Mouse (Mus musculus) ZHBTc4 (cell line): ENCODE results near the gene Mcm10.
A peak's percentile ranks its signal among the peaks of the same experiment; 100 is the strongest.

Experiments used
- DNase-seq: peaks from one replicate; pipeline ENCODE4 v3.0.0-alpha.2; 2011; ENCODE audit warnings: low read depth, low spot score

Mcm10 gene

DNA sequence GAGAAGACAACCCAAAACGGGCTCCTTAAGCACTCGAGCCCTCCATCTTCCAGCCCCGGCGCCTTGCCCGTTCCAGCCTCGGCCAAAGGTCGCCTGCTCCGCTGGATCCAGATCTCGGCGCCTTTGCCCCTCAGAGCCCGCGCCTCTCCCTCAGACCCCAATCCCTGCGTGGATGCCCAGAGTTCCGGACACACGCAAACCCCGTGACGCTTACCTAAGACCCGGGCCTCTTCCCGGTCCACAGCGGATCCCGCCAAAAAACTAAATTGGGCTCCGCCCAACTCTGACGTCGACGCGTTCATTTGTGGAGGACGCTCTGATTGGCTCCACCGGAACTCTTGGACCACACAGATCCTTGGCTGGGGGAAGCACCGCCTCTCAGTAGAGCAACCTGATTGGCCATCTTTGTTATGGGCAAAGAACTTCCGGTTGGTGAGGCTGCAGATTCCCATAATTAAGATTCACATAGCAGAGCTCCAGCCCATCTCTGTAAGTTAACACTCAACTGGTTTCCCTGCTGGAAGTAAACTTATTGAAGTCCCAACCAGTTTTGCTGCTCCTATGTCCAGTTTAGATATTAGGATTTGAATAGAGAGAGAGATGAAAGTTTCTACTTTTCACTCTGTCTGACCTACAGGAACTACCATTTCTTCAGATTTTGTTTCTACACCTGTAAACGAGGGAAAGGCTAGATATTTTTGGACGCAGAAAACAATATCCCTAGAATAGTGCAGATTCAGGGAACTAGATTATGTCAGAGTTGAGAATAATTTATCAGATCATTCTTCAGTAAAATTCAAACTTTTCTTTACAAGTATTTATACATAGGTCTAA lies at the start of gene Mcm10:
Gene Mcm10, minus strand, starts transcription at position 301 of the 834 bp plus-strand sequence.
- peak; percentile 98 for DNase-seq

DNA sequence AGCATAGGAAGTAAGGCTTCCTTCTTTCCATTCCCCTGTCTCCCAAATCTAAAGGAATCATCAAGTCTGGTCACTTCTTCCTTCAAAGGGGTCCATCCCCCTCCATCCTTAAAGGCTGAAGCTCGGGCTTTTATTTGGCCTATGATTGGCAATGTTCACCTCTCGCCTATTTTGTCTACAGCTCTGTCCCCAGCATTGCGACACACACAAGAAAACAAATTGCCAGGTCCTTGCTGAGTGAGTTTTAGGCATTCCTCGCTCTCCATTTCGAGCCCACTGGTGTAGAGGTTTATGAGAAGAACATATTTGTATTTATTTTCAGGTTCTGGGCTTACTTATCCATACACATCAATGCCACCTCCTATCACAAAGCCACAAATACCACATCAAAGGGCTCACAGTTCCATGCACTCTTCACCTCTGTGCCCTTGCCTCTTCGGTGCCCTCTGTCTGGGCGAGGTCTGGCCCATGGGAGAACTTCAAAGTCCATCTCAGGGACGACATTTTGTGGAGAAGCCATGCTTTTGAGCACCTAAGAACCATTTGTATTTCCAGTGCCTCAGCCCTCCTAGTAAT lies 48.6 kb upstream of the Mcm10 start:
- no peak for DNase-seq

DNA sequence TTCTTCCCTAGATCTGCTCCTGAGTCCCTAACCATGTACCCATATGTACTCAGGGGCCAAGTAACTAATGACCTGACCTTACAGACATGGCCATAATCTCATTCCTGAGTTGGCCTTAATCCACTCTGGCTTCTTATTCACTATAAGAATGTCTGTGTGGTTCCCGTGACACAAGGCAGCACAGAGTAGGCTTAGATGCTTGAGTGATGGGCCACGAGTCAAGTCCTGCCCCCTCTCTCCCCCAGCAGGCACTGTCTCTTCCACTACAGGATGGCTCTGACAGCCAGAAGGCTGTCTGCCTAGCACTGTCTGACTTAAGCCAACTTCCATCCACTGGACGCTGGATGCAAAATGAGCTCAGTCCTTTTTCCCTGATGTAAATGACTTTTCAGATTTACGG lies 47.4 kb upstream of the Mcm10 start:
- DNase-seq, result no peak

DNA sequence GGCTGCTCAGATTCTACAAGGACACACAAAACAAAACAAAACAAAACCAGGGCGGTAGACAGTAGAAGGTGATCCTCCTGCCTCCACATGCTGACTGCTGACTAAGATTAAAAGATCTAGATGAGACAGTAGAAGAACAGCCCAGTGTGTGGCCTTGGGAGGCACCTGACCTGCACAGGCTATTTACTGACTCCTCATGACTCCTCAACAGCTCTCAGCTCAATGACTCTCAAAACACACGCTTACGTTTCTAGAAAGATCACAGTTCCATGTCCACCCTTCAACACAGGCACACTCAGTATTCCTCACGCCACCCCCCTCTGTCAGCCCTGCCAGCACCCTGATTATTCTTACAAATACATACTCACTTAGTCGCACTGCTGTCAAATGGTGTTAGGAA lies 45.8 kb upstream of the Mcm10 start:
- no peak for DNase-seq

DNA sequence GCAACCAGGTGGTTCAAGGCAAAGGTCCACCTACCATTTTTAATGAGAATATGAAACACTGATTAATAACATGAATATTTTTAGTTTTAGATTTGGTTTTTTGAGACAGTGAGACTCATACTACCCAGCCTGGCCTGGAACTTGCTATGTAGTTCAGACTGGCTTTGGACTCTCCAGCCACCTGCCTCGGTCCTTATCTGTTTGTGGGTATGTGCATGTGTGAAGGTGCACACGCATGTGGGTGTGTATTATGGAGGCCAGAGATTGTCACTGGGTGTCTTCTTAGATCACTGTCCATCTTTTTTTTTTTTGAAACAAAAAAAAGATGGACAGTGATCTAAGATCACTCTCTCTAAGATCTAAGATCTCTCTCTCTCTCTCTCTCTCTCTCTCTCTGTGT lies 38.0 kb upstream of the Mcm10 start:
- DNase-seq, result no peak

DNA sequence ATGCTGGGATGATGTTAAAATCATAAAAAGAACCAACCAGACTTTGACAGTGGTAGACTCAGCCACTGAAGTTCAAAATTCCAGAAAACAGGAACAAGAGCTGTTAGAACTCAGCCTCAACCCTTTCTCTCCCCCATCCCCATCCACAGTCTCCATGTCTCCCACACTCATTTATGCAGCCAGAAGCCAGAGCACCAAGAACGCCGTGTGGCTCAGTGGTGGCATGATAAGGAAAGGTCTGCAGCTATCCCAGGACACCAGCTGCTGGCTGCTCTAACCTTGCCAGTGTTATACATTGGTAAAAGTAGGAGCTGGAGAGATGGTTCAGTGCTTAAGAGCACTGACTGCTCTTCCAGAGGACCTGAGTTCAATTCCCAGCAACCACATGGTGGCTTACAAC lies 34.4 kb upstream of the Mcm10 start:
- DNase-seq, result no peak

DNA sequence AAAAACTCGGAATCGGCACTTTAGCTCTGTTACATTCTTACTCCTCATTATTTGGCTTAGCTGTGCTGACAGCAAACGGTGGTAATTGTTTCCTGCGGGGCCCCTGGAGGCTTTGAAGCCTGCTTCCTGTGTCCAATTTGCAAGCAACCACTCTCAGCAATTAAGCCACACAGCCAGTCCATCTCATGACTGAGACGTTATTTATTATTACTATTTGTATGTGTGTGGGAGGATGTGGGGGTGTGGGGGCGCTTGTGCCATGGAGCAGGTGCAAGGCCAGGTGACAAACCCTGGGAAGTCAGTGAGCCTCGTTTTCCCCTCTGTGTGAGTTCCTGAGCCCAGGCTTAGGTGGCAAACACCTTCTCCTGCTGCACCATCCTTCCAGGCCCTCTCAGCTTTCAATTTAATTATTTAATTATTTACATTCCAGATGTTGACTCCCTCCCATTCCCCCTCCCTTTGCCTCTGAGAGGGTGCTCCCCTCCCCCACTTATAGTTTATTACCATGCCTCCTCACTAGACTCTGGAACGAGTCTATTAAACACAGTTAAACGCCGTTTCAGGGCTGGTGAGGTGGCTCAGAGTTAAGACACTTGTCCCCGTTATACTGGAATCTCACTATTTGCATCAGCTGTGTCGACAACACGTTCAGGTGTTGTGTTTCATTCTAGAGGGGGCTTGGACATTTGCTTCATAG lies 32.8 kb upstream of the Mcm10 start:
- DNase-seq, result no peak

DNA sequence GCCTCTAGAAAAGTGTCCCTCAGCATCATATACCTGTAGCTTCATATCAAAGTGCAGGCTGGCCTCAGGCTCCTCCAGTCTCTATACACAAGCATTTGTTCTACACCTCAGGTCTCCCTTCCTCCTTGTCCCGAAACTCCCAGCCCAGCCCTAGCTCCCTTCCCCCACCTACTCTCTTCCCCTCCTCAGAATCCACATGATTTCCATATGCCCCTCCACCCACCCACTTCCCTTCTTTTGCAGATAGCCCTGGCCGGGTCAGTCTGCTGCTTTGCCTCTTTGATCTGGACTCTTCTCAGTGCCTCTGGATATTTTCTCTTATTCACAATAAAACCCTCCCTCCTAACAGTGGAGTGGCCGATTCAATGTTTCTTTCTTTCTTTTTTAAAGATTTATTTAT lies 31.7 kb upstream of the Mcm10 start:
- DNase-seq, result peak; percentile 65

DNA sequence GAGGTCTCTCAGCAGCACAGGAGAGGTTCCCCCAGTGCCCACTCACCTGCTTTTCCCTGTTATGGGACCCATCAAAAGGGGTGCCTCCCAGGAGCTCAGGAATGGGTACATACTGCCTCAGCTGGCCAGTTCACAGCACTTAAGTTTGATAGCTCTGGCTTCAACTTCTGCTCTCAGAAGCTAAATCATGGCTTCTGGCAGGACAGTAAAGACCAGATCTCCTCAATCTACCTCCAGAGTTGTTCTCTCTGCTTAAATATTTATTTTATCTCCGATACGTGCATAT lies 30.8 kb upstream of the Mcm10 start:
- no peak for DNase-seq

DNA sequence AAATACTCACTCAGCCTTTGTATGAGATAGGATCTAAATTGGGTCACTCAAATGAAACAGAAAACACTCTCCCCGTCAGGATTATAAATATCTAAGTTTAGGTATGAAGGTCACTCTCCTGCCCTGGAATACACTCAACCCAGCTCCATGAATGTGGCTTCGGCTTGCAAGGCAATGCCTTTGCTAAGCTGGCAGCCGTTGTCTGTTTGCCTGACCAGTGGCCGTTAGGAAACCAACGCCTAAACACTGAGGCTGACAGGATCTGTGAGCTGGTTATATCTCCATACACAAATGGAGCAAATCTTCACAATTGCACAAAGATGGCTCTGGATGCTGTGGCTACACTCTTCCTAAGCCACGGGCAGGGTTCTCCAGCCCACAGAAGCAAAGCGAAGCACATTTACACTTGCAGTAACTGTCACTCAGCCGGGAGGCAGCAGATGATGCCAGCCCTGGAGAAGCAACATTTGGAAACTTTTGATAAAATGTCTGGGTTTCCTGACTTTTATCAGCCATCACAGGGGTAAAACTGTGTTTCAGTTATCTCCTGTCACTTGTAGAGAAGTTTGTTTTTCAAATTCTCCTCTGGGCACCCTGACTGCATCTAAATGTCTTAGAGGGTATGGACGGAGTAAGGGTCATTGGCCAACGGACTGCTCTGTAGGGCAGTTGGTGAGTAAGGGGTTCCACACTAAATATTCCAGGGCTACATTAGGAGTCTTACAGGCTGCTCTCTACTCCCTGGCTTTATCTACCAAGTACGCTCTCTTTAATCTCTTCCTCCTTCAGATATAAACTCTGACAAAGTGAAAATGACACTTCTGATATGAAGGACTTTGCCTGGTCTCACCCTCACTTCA lies 30.3 kb upstream of the Mcm10 start:
- no peak for DNase-seq

DNA sequence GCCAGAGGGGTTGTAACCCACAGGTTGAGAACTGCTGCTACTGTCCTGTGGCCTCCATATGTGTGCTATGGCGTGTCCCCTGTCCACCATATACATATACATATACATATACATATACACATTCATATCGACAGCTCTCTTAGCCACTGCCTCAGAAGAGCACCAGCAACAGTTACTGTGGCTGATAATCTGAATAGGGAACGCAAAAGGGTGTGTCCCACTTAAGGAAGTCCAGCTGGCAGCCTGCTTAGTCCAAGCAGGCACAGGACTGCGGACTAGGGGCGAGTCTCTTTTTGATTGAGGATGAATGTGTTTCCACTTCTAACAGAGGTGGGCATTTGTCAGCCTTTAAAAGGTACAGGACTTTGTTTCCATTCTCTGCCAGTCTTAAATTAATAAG lies 29.3 kb upstream of the Mcm10 start:
- no peak for DNase-seq

DNA sequence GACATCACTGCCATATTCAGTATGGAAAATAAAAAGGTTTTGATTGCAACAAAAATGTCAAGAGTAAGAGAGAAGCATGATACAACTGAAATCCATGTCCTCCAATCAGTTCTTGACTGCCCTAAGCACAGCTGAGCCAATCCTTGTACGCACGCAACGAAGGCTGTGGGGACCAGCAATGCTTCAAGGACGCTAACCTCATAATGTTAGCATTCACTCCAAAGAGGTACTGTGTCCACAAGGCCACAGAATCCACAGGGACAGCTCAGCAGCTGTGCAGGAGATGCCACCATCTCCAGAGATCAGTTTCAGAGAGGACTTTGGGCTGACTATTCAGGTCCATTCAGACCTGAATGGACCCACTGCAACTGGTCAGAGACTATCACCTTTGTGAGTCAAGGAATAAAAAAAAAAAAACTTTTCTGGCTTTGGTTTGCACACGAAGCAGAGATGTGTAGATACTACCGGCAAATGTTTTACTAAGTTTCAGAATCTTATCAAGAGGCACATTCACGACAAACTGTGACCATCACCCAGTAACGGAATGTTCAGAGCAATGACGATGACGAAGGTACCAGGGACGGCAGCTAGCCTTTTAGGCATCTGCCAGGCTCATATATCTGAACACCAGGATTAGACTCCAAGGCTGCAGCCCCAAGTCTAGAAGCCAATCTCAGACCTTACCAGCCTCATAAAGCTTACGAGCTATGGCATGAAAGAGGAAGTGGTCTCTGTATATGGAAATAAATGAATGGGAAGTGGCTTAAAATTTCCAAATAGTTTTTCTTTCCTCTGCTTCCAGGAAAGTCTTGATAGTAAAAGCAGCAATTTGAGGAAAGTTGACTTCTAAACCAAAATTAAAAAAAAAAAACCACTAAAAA lies 27.9 kb upstream of the Mcm10 start:
- no peak for DNase-seq

DNA sequence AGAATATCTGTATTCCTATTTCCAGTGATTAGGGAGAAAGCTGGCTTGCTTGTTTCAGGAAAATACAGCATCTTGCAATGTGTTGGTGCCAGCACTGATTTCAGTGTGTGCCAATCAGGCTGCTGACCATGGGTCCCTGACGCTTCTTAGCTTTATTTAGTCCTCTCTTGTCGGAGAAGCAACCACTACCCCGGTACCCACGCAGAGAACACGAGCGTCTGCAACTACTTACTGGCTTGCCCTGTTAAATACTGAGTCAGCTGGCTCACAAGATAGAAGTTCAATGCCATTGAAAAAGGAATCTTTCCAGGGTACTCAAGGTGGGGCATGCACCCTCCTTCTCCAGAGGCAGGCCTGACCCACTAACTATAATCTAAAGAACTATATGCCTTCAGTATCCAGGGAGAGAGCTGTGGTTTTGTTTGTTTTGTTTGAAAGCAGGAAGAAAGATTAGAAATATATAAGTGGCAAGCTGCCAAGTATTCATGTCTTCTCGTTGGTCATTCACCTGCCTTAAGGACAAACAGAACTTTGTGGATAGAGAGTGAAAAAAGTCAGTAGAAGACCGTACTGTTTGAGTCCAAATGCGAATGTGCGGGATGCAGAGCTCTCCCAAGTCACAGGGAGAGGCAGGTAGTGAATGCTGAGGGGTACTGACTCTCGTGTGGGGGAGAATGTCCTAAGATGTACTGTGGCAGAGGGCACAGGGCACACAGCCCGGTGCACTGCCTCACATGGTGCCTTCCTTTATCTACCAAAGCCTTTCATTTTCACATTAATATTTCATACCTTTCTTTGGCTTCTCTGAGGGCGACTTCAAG lies 27.0 kb upstream of the Mcm10 start:
- DNase-seq, result no peak

DNA sequence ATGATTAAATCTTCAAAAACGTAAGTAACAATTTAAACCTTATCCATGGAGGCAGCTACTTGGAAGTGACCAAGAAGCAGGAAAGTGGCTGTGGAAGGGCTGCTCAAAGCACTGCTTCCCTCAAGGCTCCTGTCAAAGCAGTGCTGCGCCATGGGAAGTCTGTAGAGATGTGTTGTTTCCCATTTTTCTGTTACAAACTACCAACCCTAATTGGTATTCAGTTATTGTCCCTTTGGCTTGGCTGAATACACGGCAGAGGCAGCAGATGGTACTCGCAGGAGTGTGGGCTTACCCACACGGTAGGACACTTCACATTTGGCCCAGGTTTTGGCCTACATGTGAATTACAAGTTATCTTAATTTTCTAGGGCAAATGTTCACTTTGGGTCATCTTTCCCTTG lies 25.7 kb upstream of the Mcm10 start:
- no peak for DNase-seq

DNA sequence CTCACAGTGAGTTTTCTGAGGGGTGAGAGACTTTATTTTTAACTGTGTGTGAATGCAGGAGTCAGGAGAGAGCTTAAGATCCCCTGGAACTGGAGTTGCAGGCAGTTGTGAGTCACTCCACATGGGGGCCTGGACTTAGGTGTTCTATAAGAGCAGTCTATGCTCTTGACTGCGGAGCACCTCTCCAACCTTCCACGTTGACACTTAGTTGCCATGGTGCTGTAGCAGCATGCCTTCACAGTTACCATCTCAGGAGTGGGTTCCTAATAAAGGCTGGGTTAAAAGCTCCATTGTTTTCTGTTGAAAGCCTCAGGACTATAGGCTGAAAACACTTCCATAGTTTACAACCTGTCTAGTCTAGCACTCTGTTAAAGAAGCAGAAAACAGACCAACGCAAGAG lies 24.8 kb upstream of the Mcm10 start:
- DNase-seq, result peak; percentile 40

DNA sequence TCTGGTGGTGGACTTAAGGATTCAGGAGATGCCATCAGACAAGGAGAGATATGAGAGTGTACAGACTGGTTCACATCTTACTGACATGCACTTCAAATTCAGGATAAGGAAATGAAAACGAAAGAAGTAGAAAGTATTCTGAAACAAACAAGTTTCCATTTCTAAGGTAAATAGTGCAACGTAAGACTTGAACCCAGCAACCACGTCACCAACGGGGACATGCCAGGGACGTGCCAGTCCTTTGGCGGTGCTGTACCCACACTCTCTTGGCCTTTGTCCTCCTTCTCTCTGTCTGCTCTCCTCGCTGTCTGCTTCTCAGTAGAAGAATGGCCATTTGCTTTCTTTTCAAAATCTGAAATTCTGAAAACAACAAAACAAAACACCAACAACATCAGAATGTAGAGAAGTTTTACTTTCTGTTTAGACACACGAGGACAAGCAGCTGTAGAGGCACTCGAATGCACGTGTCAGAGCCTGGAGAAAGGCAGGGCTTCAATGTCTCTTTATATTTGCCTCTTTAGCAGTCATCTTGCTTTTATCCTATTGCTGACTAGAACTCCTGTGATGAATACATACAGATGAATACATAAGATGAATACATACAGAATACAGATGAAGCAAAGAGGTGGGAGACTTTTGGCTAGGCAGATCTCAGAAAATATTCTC lies 24.0 kb upstream of the Mcm10 start:
- no peak for DNase-seq

DNA sequence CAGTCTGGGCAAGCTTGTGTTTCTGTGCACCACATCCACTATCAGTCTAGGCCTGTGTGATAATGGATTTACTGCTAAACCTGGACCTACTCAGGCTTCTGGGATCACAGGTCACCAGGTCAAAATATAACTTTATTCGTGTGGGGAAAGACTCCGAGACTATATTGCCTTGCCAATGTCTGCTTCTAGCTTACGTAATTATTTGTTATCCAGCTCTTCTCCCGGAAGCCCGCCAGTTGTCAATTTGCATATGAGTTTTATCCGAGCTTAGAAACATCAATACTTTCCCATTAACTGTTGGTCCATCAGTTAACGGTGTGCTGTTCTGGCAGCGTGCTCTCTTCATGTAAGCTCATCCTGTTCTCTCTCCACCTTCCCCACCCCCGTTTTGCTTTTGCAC lies 22.6 kb upstream of the Mcm10 start:
- DNase-seq, result no peak

DNA sequence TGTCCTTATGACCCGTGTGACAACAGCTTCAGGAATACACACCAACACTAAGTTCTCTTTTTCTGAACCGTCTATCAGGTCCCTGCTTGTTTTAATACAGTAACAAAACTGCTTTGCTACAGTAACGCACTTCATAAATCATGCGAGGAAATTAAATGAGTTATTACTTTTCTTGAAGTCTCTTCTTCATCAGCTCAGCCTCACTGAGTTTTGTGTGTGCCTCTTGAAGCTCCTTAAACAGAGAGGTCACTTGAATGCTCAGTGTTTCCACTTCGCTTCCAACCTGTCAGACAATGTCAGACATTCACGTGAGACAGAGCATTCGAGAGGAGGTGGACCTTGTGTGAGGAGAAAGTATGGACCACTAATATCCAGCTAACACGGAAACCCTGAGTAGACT lies 22.2 kb upstream of the Mcm10 start:
- no peak for DNase-seq

DNA sequence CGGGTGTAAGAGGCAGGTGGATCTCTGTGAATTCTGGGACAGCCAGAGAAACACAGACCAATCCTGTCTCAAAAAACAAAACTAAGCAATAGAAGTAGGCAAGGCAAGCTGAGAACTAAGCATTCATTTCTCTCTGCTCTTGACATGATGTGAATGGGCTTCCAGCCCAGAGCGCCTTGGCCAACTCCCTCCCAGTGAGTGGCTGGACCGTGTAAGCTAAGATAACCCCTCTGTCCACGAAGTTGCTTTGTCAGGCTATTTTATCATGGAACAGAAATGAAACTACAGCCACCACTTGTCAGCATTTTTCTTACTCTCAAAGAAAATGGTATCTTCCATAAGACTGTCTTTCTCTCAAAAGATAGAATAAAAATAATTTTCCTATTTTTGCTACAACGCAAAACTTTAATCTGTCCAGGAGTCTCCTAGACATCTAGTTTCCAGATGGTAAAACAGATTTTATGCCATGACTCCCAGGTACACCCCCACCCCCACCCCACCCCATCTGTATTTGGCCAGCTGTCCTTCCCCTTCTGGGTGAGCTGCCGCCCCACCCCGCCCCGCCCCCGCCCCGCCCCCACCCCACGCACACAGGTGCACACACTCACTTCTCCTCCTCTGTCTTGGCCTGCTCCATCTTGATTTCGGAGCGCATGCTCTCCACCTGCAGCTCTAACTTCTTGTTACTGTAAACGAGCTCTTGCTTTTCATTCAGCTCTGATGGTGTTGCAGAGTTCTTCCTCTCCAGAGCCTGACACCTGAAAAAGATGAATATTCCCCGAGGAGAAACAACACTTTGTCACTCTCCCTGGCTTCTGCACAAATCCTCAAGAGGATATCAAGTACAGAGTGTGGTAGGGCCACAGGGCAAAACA lies 21.2 kb upstream of the Mcm10 start:
- DNase-seq, result no peak
